Mouse (Mus musculus) mesoderm, embryonic 11.5 days (tissue): ENCODE data around the gene Foxj2.

Experiments
- DNase-seq: peaks from one replicate; pipeline ENCODE4 v3.0.0-alpha.2; 2012; ENCODE audit warnings: low read depth, low spot score

Foxj2 gene

GRCm38 (mm10) chr6:122819306-122820070, at the start of gene Foxj2:
Foxj2 (plus strand) TSS chr6:122819914.
- DNase-seq = peak; percentile 54

- no peak for DNase-seq
These were observed 48.9 kb upstream of the Foxj2 start for GRCm38 (mm10) chr6:122770760-122771315.

- DNase-seq = no peak
These were observed 47.0 kb upstream of the Foxj2 start for GRCm38 (mm10) chr6:122772701-122773100.

GRCm38 (mm10) chr6:122774345-122774744, 45.4 kb upstream of the Foxj2 start:
- no peak for DNase-seq

DNA sequence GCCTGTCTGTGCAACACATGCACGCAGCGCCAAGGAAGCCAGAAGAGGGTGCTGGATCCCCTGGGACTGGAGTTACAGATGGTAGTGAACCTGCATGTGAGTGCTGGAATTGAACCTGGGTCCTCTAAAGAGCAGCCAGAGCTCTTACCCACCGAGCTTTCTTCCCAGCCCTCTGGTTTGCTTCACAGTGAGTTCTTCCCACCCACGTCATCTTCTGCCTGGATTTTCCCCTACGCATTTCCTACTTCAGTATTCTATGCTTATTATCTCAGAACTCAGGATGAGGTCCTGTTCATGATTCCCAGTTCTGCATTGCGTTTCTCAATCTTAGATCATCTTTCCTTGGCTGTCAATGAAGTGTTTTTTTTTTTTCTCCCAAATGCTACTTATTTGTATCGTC, 43.7 kb upstream of the Foxj2 start:
- DNase-seq = no peak

- no peak for DNase-seq
These were observed 39.8 kb upstream of the Foxj2 start for GRCm38 (mm10) chr6:122779916-122780315.

DNA sequence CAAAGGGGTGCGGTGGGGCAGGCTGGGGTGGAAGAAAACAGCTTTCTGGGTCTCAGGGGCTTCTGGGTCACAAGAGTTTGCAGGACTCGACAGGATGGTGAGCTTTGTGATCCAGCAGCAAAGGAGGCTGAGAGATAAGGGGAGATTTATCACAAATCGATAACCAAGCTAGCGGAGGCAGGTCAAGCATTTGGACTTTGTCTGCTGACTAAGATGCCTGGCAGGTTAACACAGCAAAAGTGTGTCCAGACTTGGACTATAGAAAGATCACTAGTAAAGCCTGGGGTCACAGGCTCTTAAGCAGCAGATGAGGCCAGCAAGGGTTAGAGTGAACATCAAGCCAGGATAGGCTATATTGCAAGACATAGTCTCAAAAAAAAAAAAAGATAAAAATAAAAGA, 38.5 kb upstream of the Foxj2 start:
- DNase-seq = no peak

GRCm38 (mm10) chr6:122782164-122782563, 37.5 kb upstream of the Foxj2 start:
- no peak for DNase-seq

DNA sequence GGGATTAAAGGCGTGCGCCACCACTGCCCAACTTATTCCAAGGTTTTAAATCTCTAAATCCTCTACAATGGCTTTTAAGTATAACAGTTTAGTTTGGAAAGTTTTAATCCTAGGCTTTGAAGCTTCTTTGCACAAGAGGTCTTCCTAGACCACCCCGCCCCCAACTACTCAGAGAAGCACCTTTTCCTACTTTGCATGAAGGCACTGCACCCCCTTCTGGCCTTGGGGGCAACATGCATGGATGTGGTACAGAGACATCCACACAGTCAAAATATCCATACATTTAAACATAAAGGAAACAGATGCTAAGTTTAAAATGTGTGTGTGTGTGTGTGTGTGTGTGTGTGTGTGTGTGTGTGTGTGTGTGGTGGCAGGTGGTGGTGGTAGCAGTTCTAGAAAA, 34.8 kb upstream of the Foxj2 start:
- DNase-seq = no peak

DNA sequence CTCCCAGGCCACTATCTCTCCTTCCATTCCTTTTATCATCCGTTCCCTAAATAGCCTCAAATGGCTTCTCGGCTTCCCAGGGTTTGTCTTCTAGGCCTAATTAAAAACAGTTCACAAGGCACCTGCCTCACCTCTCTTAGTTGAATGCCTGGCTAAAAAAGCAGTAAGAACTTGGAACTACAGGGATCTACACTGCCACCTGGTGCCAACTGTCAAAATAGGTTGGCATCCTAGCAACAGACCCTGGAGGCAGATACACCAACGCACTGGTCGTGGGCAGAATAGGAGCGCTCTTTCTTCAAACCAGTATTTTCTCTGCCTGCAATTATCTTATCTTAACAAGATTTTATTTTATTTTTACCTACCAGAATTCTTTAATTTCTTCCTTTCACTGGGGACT, 33.4 kb upstream of the Foxj2 start:
- DNase-seq = peak; percentile 61

- DNase-seq = no peak
These were observed 24.3 kb upstream of the Foxj2 start for GRCm38 (mm10) chr6:122795254-122795935.

DNA sequence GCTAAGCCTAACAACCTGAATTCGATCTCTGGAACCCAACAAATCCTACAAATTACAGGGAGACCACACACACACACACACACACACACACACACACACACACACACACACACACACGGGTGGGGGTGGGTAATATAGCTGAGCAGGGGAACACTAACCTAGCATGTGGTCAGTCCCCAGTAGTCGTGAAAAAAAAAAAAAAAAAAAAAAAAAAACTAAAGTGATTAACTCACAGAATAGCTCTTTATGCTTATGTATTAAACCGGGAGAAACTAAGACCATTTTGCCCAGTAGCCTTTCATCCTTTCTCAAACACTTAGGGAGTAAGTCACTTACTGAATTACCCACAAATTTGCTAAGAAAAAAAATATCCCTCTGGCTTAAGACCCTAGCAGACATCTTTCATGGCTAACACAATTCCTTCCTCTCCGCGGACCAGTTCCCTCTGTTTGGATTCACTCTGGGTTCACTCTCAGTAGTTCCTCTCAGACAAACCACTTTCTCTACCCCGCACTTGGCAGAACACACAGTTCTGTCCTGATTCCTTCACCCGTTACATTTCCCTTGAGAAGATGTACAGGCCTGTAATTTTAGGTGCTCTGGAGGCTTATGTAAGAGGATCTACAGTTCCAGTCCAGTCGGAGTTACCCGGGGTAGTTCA, 18.9 kb upstream of the Foxj2 start:
- no peak for DNase-seq

DNA sequence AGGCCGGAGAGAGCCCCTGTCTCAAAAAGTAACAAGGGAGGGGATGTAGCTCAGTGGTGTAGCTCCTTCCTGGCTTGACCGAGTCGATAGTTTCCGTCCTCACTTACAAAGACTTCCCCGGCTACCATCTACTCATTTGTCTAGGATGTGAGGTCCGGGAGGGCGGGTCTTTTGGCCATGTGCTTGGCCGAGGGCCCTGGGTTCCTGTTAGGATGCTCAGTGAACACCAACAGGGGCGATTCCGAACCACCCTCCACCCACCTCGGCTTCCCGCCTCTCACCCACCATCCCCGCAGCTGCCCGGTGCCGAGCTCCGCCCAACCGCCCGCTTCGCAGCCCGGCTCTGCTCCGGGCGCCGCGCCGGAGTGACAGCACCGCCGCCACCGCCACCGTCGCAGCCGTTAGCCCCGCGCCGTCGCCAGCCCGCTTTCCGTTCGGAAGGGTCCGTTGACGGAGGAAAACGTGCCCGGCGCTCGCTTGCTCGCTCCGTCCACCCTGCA, 18.4 kb upstream of the Foxj2 start, which contains the start of gene Slc2a3:
Slc2a3 (minus strand) TSS at position 340 of the 500 bp plus-strand sequence.
- peak; percentile 47 for DNase-seq

DNA sequence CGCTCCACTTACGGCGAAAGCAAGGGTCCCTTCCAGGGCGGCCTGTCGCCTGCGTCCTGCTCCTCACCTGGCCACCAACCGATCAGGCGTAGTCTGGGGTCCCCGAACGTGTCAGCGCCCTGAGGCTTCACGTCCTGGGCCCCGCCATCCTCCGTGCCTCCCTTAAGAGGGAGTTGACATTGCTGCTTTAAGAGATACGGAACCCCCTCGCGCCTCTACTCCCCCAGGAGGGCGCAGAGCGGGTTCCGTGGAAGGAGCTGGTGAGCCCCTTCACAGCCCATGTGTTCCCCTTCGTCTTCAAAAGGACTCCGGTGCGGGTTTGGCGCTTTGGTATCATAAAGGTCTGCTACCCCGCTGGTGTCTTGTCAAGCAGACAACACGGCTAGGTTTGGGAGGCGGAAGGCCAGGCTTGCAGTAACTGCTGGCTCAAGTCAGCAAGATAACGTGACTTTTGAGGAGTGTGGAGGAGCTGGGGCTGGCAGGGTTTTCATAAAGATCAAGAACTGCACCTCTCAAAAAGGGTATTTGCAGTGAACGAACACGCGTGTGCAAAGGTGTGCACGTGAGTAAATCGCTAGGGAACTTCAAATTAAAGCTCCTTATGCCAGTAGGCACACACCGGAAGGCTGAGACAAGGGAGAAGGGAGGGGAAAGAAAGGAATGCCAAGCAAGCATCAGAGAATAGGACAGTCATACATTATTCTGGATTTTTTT, 17.8 kb upstream of the Foxj2 start:
- DNase-seq = peak; percentile 50

- DNase-seq = peak; percentile 76
These were observed 15.3 kb upstream of the Foxj2 start for GRCm38 (mm10) chr6:122804418-122804817.

GRCm38 (mm10) chr6:122810022-122810614, 9.6 kb upstream of the Foxj2 start:
- DNase-seq = no peak

DNA sequence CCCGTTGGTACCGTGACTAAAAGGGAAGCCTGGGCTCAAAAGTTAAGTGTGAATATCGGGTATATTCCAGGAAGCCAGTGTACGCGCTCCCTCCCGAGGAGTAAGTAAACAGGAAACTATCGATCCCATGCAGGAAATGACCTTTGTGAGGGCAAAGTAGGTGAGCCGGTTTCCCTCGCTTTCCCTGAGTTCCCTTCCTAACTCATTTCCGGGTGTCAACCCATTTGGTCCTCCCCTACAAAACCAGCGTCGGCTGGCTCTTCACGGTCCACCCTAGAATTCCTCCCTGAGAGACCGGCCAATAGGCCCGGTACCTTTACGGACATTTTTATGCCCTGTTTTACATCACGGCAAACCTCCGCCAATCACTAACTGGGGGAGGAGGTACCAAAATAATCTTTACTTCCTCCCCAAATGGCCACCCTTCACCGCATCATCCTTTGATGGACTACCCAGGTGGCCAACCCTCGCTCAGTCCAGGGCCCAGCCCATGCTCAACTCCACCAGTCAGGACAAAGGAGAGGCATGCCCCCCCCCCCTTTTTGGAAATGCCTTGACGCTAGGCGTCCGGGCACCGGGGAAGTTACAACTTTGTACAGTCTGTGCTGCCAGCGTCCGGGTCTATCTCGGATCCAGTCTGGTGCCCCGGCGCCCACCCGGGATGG, 9.0 kb upstream of the Foxj2 start:
- peak; percentile 98 for DNase-seq

DNA sequence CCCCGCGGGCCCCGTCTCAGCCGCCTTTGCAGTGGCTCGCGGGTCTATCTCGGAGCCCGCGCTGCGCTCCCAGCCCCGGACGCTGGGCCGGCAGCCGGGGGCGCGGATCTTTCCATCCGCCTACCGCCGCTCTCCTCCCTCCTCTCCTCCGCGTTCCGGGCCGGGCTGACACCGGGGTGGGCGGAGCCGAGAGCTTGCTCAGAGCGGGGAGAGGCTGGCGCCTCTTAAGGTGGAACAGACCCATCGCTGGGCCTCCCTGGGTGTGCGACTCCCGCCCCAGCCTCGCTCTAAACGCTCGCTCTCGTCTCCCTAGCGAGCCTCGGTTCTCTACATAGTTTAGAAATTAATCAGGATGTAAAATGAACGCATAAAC, 8.4 kb upstream of the Foxj2 start:
- DNase-seq = peak; percentile 88

DNA sequence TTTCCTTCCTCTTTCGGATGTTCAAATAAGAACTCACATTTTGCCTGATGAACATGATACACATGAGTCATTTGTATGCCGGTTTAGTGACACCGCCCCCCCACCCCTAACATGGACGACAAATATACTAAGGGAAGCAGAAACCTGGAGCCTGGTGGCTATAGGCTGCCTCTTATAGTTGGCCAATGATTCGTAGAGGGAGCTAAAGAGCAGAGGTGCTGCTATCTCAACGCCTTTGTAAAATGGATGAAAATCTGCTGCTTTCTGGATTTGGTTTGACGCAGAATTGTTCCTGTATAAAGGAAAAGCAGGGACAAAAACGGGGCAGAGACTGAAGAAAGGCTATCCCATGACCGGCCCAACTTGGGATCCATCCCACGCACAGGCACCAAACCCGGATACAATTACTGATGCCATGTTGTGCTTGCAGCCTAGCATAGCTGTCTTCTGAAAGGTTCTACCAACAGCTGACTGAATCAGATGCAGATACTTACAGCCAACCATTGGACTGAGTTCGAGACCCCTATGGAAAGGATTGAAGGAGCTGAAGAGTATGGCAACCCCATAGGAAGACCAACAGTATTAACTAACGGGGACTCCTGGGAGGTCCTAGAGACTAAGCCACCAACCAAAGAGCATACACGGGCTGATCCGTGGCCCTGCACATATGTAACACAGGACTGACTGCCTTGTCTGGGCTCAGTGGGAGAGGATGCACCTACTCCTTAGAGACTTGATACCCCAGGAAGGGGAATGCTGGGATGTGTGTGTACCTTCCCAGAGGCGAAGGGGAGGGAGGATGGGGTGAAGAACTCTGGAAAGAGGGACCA, 7.7 kb upstream of the Foxj2 start:
- peak; percentile 68 for DNase-seq

DNA sequence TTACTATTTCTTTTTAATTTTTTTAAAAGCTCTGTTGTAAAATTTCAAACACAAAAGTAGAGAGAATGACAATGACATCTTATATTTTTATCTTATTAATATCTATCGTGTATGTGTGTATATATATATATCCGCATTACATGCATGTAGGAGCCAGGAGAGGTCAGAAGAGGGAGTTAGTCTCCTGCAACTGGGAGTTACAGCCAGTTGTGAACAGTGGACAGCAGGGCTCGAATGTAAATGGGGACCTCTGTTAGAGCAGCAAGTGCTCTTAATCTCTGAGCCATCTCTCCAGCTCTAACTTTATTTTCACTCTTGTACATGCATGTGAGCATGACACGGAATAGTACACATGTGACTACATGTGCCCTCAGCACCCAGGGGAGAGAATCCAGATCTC, 7.0 kb upstream of the Foxj2 start:
- no peak for DNase-seq
